Mouse (Mus musculus): ENCODE measurements at regions not wholly inside any gene's neighbourhood (a gene's known extent, or its start where the extent isn't known, plus 50 kb on each side); places are given as distances from the start of the nearest gene placed in this dataset.
"Not testable (repeated sequence)": the region's sequence is repeated elsewhere in the genome, so short reads cannot be mapped to it uniquely, and the experiment has no call there.

- WGBS = 10% methylated on average over 6 of the region's 6 CpGs
- H3K9ac ChIP-seq (replicated peaks; ENCODE audit: low read depth) = no peak overlapping the region
- H3K27me3 ChIP-seq (replicated peaks; ENCODE audit: insufficient read depth, low read length) = no peaks in the 10 kb centered on the region
- H3K27ac ChIP-seq (ENCODE audit: low read length) = no peak overlapping the region
- DNase-seq (ENCODE audit: low spot score) (no peak), ATAC-seq (no peak)
- H3K4me1 ChIP-seq (ENCODE audit: insufficient read depth, low read depth, low read length) = no peaks in the 10 kb centered on the region
- no peak overlapping the region for H3K4me3 ChIP-seq (ENCODE audit: low read depth, low read length)
- no peaks in the 10 kb centered on the region for H3K9me3 ChIP-seq (ENCODE audit: low read length)
- no peak overlapping the region for H3K4me2 ChIP-seq (replicated peaks; ENCODE audit: low read depth, low read length)
- no peaks in the 10 kb centered on the region for H3K36me3 ChIP-seq (ENCODE audit: insufficient read depth, low read length)
- no peak for TF ChIP-seq CTCF (IDR thresholded peaks at IDR 0.05)
- no peak for TF ChIP-seq EP300 (IDR thresholded peaks at IDR 0.05)
Measured at GRCm38 (mm10) chr16:50779030-50779784, 188.3 kb upstream of the Ccdc54 start.

- not testable (repeated sequence) for ATAC-seq; H3K4me3 ChIP-seq (ENCODE audit: low read depth, low read length); DNase-seq (ENCODE audit: low spot score); H3K36me3 ChIP-seq (ENCODE audit: insufficient read depth, low read length); H3K4me1 ChIP-seq (ENCODE audit: insufficient read depth, low read depth, low read length); H3K9me3 ChIP-seq (ENCODE audit: low read length); H3K27me3 ChIP-seq (replicated peaks; ENCODE audit: insufficient read depth, low read length); H3K4me2 ChIP-seq (replicated peaks; ENCODE audit: low read depth, low read length); H3K9ac ChIP-seq (replicated peaks; ENCODE audit: low read depth); H3K27ac ChIP-seq (ENCODE audit: low read length)
- 89% methylated on average over 12 of the region's 12 CpGs for WGBS
Measured at GRCm38 (mm10) chr16:50774699-50775098, 183.7 kb upstream of the Ccdc54 start.

- H3K9me3 ChIP-seq (ENCODE audit: low read length) = no peaks in the 10 kb centered on the region
- DNase-seq (ENCODE audit: low spot score) = no peak
- 76% methylated on average over 11 of the region's 11 CpGs for WGBS
- H3K4me3 ChIP-seq (ENCODE audit: low read depth, low read length) = no peak overlapping the region
- no peak overlapping the region for H3K9ac ChIP-seq (replicated peaks; ENCODE audit: low read depth)
- H3K27ac ChIP-seq (ENCODE audit: low read length) = no peak overlapping the region
- H3K36me3 ChIP-seq (ENCODE audit: insufficient read depth, low read length) = no peaks in the 10 kb centered on the region
- no peaks in the 10 kb centered on the region for H3K4me1 ChIP-seq (ENCODE audit: insufficient read depth, low read depth, low read length)
- no peak for TF ChIP-seq CTCF (IDR thresholded peaks at IDR 0.05)
- TF ChIP-seq EP300 (IDR thresholded peaks at IDR 0.05) = no peak
- no peak for ATAC-seq
- no peaks in the 10 kb centered on the region for H3K27me3 ChIP-seq (replicated peaks; ENCODE audit: insufficient read depth, low read length)
- H3K4me2 ChIP-seq (replicated peaks; ENCODE audit: low read depth, low read length) = no peak overlapping the region
Measured at GRCm38 (mm10) chr16:50766055-50766770, 175.3 kb upstream of the Ccdc54 start.

- no peak overlapping the region for H3K4me2 ChIP-seq (replicated peaks; ENCODE audit: low read depth, low read length)
- no peaks in the 10 kb centered on the region for H3K4me1 ChIP-seq (ENCODE audit: insufficient read depth, low read depth, low read length)
- H3K9me3 ChIP-seq (ENCODE audit: low read length) = no peaks in the 10 kb centered on the region
- 79% methylated on average over 3 of the region's 3 CpGs for WGBS
- H3K27ac ChIP-seq (ENCODE audit: low read length) = no peak overlapping the region
- DNase-seq (ENCODE audit: low spot score) (no peak), ATAC-seq (no peak)
- no peak overlapping the region for H3K4me3 ChIP-seq (ENCODE audit: low read depth, low read length)
- no peak for TF ChIP-seq CTCF (IDR thresholded peaks at IDR 0.05)
- TF ChIP-seq EP300 (IDR thresholded peaks at IDR 0.05) = no peak
- no peaks in the 10 kb centered on the region for H3K27me3 ChIP-seq (replicated peaks; ENCODE audit: insufficient read depth, low read length)
- no peaks in the 10 kb centered on the region for H3K36me3 ChIP-seq (ENCODE audit: insufficient read depth, low read length)
- H3K9ac ChIP-seq (replicated peaks; ENCODE audit: low read depth) = no peak overlapping the region
Measured at GRCm38 (mm10) chr16:50762096-50762495, 171.1 kb upstream of the Ccdc54 start.

GRCm38 (mm10) chr16:50759979-50760378 lies 169.0 kb upstream of the Ccdc54 start:
- 81% methylated on average over 5 of the region's 5 CpGs for WGBS
- TF ChIP-seq CTCF (IDR thresholded peaks at IDR 0.05) (no peak), EP300 (IDR thresholded peaks at IDR 0.05) (no peak)
- ATAC-seq (no peak), DNase-seq (ENCODE audit: low spot score) (peak; percentile 21)
- no peaks in the 10 kb centered on the region for H3K27me3 ChIP-seq (replicated peaks; ENCODE audit: insufficient read depth, low read length)
- H3K36me3 ChIP-seq (ENCODE audit: insufficient read depth, low read length) = no peaks in the 10 kb centered on the region
- no peak overlapping the region for H3K4me2 ChIP-seq (replicated peaks; ENCODE audit: low read depth, low read length)
- no peak overlapping the region for H3K4me3 ChIP-seq (ENCODE audit: low read depth, low read length)
- no peaks in the 10 kb centered on the region for H3K4me1 ChIP-seq (ENCODE audit: insufficient read depth, low read depth, low read length)
- H3K27ac ChIP-seq (ENCODE audit: low read length) = no peak overlapping the region
- no peak overlapping the region for H3K9ac ChIP-seq (replicated peaks; ENCODE audit: low read depth)
- H3K9me3 ChIP-seq (ENCODE audit: low read length) = no peaks in the 10 kb centered on the region

GRCm38 (mm10) chr16:50756696-50757095 lies 165.7 kb upstream of the Ccdc54 start:
- Histone ChIP-seq H3K36me3 (ENCODE audit: insufficient read depth, low read length) (no peaks in the 10 kb centered on the region), H3K9me3 (ENCODE audit: low read length) (no peaks in the 10 kb centered on the region), H3K4me2 (replicated peaks; ENCODE audit: low read depth, low read length) (no peak overlapping the region), H3K4me3 (ENCODE audit: low read depth, low read length) (no peak overlapping the region), H3K4me1 (ENCODE audit: insufficient read depth, low read depth, low read length) (peaks cover 6% of the 10 kb centered on the region; the same call in 1 of the 2 replicates), H3K27me3 (replicated peaks; ENCODE audit: insufficient read depth, low read length) (no peaks in the 10 kb centered on the region), H3K9ac (replicated peaks; ENCODE audit: low read depth) (no peak overlapping the region), H3K27ac (ENCODE audit: low read length) (no peak overlapping the region)
- peak; percentile 83 for DNase-seq (ENCODE audit: low spot score)
- TF ChIP-seq CTCF (IDR thresholded peaks at IDR 0.05) = peak; percentile 77
- TF ChIP-seq EP300 (IDR thresholded peaks at IDR 0.05) = no peak
- WGBS = 60% methylated on average over 4 of the region's 4 CpGs
- ATAC-seq = peak; percentile 40; the same call in 1 of the 2 replicates
